Mouse (Mus musculus) stomach, postnatal 0 days (tissue): ENCODE data around the gene Derl2. TPM values are rescaled to one million over a fixed set of nuclear protein-coding genes. Genes with fewer than 3 reads are reported as not detected.

Experiments
- ATAC-seq: fragments of 200-750 bp; cut with Nextera tagmentation; 2 replicates; pipeline ENCODE4 v1.8.0; 2017; ENCODE audit not compliant: low FRiP score, low TSS enrichment
- DNase-seq: peaks from one replicate; pipeline ENCODE4 v3.0.0-alpha.2; 2016; ENCODE audit warnings: low spot score
- H3K27ac ChIP-seq: fragments of 300-500 bp; sonication (generic); replicated peaks from 2 replicates; pipeline ENCODE4 v1.5.1; 2014; ENCODE audit warnings: mild to moderate bottlenecking, control low read depth
- H3K27me3 ChIP-seq: fragments of 300-500 bp; sonication (generic); 2 replicates; pipeline ENCODE4 v1.6.1; 2014; ENCODE audit warnings: low read length; ENCODE audit not compliant: control insufficient read depth, insufficient read depth
- H3K36me3 ChIP-seq: fragments of 300-500 bp; sonication (generic); 2 replicates; pipeline ENCODE4 v1.6.1; 2014; ENCODE audit warnings: low read length, mixed read lengths; ENCODE audit not compliant: control insufficient read depth, insufficient read depth
- H3K4me1 ChIP-seq: fragments of 300-500 bp; sonication (generic); replicated peaks from 2 replicates; pipeline ENCODE4 v1.6.1; 2014; ENCODE audit warnings: antibody characterized with exemption; ENCODE audit not compliant: control insufficient read depth, insufficient read depth
- H3K4me2 ChIP-seq: fragments of 300-500 bp; sonication (generic); replicated peaks from 2 replicates; pipeline ENCODE4 v1.6.1; 2014; ENCODE audit warnings: low read depth, mild to moderate bottlenecking, control low read depth, moderate library complexity
- H3K4me3 ChIP-seq: fragments of 300-500 bp; sonication (generic); 2 replicates; pipeline ENCODE4 v1.5.1; 2014; ENCODE audit warnings: low read depth, low read length, control low read depth
- H3K9ac ChIP-seq: fragments of 300-500 bp; sonication (generic); 2 replicates; pipeline ENCODE4 v1.6.1; 2014; ENCODE audit warnings: mild to moderate bottlenecking, low read length, control low read depth, mixed read lengths
- H3K9me3 ChIP-seq: fragments of 300-500 bp; sonication (generic); 2 replicates; pipeline ENCODE4 v1.6.1; 2016; ENCODE audit warnings: low read length; ENCODE audit not compliant: control insufficient read depth
- CTCF ChIP-seq: IDR thresholded peaks from 2 replicates; pipeline ENCODE4 v1.5.1; 2016; ENCODE audit warnings: antibody characterized with exemption, low read depth, mild to moderate bottlenecking, moderate library complexity
- EP300 ChIP-seq: optimal IDR thresholded peaks from 2 replicates; pipeline ENCODE3; 2016; ENCODE audit warnings: antibody characterized with exemption
- WGBS: fragments of 180-500 bp; shearing (Covaris S2); extraction: QIAGEN DNeasy Blood & Tissue Kit; methylation state at CpG from one replicate; pipeline ENCODE4 v1.1.7; 2014; 5-methylcytosine and 5-hydroxymethylcytosine counted together
- polyA plus RNA-seq: library from polyadenylated mRNA; unstranded; fragments of >200 nt; fragmentation: Nextera tagmentation; extraction: Ambion mirVana; gene quantifications from 2 replicates; pipeline ENCODE4 v1.2.1, GENCODE M21; 2015

The Derl2 gene
- polyA plus RNA-seq, 1 experiment from 2014 or later: 66.0 TPM

DNA sequence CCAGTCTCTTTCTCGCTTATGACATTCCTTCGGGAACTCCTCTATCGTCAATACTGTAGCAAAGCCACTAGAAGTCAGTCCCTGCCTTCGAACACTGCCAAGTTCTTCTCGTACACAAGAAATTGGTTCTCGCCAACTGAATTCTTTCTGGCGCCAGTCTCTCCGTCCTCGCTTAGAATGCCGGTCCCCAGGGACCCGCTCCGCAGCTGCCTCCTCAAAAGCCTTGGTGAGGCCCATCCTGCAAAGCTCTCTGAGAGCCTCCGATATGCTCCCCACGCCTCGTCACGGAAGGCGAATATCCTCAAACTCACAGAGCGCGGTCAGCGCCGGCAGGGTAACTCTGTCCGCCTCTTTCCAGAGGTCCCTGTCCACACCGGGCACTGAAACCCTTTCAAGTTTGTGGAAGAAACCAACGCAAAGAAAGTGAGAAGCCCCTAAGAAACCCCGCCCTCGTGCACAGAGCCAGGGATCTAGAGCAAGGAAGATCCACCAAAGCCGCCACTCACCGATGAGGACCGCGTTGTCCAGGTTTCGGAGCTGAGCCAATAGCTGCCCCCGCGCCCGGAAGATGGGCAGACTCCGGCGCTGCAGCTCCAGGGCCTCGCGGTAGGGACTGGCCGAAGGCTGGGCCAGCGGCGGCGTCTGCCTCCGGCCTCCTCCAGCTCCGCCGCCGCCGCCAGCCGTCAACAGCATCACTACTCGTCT, 15.9 kb downstream of the Derl2 start:
- Histone ChIP-seq H3K27ac (peak overlapping the region; percentile 76), H3K4me3 (peak overlapping the region; percentile 91), H3K4me2 (peak overlapping the region; percentile 84), H3K4me1 (0 out of 2 replicates have a peak, but pooled peaks cover 2% of the 10 kb centered on the region), H3K9me3 (no peaks in the 10 kb centered on the region), H3K9ac (peak overlapping the region; percentile 69), H3K36me3 (peaks cover 5% of the 10 kb centered on the region; the same call in 1 of the 2 replicates), H3K27me3 (no peaks in the 10 kb centered on the region)
- under 1% methylated on average over 49 of the region's 49 CpGs for WGBS
- DNase-seq (peak; percentile 31), ATAC-seq (peak; percentile 75)
- TF ChIP-seq EP300 (peak; percentile 24), CTCF (no peak; the same call in 1 of the 2 replicates)

DNA sequence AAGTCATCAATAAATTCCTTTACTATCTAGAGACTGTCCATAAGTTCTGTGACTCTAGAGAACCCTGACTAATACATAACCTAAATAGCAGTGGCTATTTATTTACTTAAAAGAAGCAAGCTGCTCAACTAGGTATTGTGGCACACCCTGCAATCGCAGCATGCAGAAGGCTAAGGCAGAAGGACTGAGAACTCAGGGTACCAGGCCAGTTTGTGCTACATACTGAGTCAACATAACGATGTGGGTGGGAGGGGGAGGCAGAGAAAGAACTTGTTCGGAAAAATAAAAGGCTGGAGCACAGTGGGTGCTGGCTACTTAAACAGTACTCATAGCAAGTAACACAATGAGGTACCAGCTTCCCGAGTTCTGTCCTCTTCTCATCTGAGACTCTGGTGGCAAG, 18.5 kb downstream of the Derl2 start:
- peaks cover 2% of the 10 kb centered on the region; the same call in 1 of the 2 replicates for H3K36me3 ChIP-seq
- TF ChIP-seq CTCF: no peak
- no peak for TF ChIP-seq EP300
- H3K27me3 ChIP-seq: no peaks in the 10 kb centered on the region
- no peak overlapping the region for H3K4me2 ChIP-seq
- no peak for ATAC-seq
- WGBS: 83% methylated on average over 4 of the region's 4 CpGs
- no peak overlapping the region for H3K27ac ChIP-seq
- H3K9ac ChIP-seq: no peak overlapping the region
- H3K4me1 ChIP-seq: 0 out of 2 replicates have a peak, but pooled peaks cover 2% of the 10 kb centered on the region
- no peak overlapping the region for H3K4me3 ChIP-seq
- no peak for DNase-seq
- H3K9me3 ChIP-seq: no peaks in the 10 kb centered on the region

- WGBS: under 1% methylated on average over 47 of the region's 64 CpGs
- Histone ChIP-seq H3K27me3 (no peaks in the 10 kb centered on the region), H3K9ac (peak within 1 kb of the TSS; percentile 91), H3K9me3 (no peaks in the 10 kb centered on the region), H3K4me3 (peak within 1 kb of the TSS; percentile 93), H3K4me1 (no peaks in the 10 kb centered on the region), H3K27ac (peak within 1 kb of the TSS; percentile 69; the same call in 1 of the 2 replicates), H3K4me2 (peak within 1 kb of the TSS; percentile 77), H3K36me3 (peaks cover 24% of the 10 kb centered on the region)
- peak; percentile 95 for DNase-seq
- TF ChIP-seq CTCF (peak; percentile 97), EP300 (no peak)
- ATAC-seq: peak; percentile 96
Measured at GRCm38 (mm10) chr11:70982557-70983228, 36.9 kb downstream of the Derl2 start, which contains the start of gene C1qbp. TSS of gene C1qbp (minus strand) at chr11:70983026.

DNA sequence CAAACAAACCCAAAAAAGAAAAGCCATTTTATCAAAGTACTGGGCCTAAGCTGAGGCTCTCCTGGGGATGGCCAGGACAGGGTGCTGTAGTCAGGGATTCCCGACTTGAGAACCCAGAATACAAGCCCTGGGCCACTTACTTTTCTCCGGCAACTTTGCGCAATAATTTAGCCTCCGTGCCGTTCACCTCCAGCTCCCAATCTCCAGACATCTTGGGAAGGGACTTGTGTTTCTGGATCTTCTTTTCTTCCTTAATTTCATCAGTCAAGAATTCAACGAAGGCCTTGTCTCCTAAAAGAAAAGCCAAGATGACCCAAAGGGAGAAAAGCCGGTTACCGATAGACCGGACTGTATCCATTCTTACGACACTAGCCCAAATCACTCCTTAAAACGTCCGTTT, 37.6 kb downstream of the Derl2 start:
- Histone ChIP-seq H3K27ac (no peak overlapping the region), H3K27me3 (no peaks in the 10 kb centered on the region), H3K9ac (peak overlapping the region; percentile 91), H3K4me1 (no peaks in the 10 kb centered on the region), H3K9me3 (no peaks in the 10 kb centered on the region), H3K4me2 (peak overlapping the region; percentile 77), H3K36me3 (peaks cover 21% of the 10 kb centered on the region), H3K4me3 (peak overlapping the region; percentile 93)
- 7% methylated on average over 12 of the region's 12 CpGs for WGBS
- DNase-seq (no peak), ATAC-seq (no peak)
- TF ChIP-seq EP300 (no peak), CTCF (no peak)

GRCm38 (mm10) chr11:70980751-70981510, 38.7 kb downstream of the Derl2 start:
- ATAC-seq: no peak
- H3K36me3 ChIP-seq: peaks cover 19% of the 10 kb centered on the region
- 90% methylated on average over 14 of the region's 14 CpGs for WGBS

More at GRCm38 (mm10) chr11:70980751-70981510, 38.7 kb downstream of the Derl2 start:
- TF ChIP-seq CTCF (no peak), EP300 (no peak)
- no peak overlapping the region for H3K27ac ChIP-seq
- H3K9me3 ChIP-seq: no peaks in the 10 kb centered on the region
- no peak overlapping the region for H3K4me2 ChIP-seq
- no peaks in the 10 kb centered on the region for H3K27me3 ChIP-seq
- DNase-seq: no peak
- H3K9ac ChIP-seq: no peak overlapping the region
- no peak overlapping the region for H3K4me3 ChIP-seq
- H3K4me1 ChIP-seq: no peaks in the 10 kb centered on the region
